15 mouse cellular contexts compared by ENCODE assay signal in genomic region chr11:32893146-32893903, GRCm38 (mm10).
"Had no signal": no experiment of that assay in that cellular context is flagged by ENCODE, and none has a peak within 500 bp of the region (broad histone marks: within the 10 kb centered on the region; RNA-seq: fewer than 3 reads in every experiment).

No protein-coding gene starts in this region.

- H3K4me3 ChIP-seq: kidney, embryonic 15.5 days; left cerebral cortex, adult 2 months; liver, embryonic 13.5 days; lung, embryonic 15.5 days; megakaryocyte, embryonic 14.5 days; midbrain, embryonic 12.5 days; neural tube, embryonic 12.5 days had no signal

- ATAC-seq: liver, postnatal 0 days had no signal

- H3K36me3 ChIP-seq: kidney, embryonic 15.5 days; liver, embryonic 13.5 days; lung, embryonic 15.5 days; midbrain, embryonic 12.5 days; neural tube, embryonic 12.5 days had no signal

- H3K27ac ChIP-seq: kidney, embryonic 15.5 days; left cerebral cortex, adult 2 months; liver, embryonic 13.5 days; lung, embryonic 15.5 days; macrophage; midbrain, embryonic 12.5 days; neural tube, embryonic 12.5 days had no signal

- H3K4me1 ChIP-seq: kidney, embryonic 15.5 days; liver, embryonic 13.5 days; lung, embryonic 15.5 days; megakaryocyte, embryonic 14.5 days; midbrain, embryonic 12.5 days; neural tube, embryonic 12.5 days had no signal

- DNase-seq: kidney, adult 2 months; kidney, postnatal 14 days; liver; liver, embryonic 13.5 days; liver, postnatal 0 days; lung, postnatal 14 days; right cerebral cortex, postnatal 14 days; thymus, postnatal 4 days had no signal

- H3K9ac ChIP-seq: kidney, embryonic 15.5 days; liver, embryonic 13.5 days; liver, postnatal 0 days; lung, embryonic 15.5 days; midbrain, embryonic 12.5 days; neural tube, embryonic 12.5 days had no signal

- H3K27me3 ChIP-seq: kidney, embryonic 15.5 days; liver, embryonic 13.5 days; lung, embryonic 15.5 days; megakaryocyte, embryonic 14.5 days; midbrain, embryonic 12.5 days; neural tube, embryonic 12.5 days had no signal

- H3K4me2 ChIP-seq: kidney, embryonic 15.5 days; liver, embryonic 13.5 days; lung, embryonic 15.5 days; midbrain, embryonic 12.5 days; neural tube, embryonic 12.5 days had no signal

- H3K9me3 ChIP-seq: kidney, embryonic 15.5 days; liver, embryonic 13.5 days; lung, embryonic 15.5 days; megakaryocyte, embryonic 14.5 days; midbrain, embryonic 12.5 days; neural tube, embryonic 12.5 days had no signal
